In the genomic region with DNA sequence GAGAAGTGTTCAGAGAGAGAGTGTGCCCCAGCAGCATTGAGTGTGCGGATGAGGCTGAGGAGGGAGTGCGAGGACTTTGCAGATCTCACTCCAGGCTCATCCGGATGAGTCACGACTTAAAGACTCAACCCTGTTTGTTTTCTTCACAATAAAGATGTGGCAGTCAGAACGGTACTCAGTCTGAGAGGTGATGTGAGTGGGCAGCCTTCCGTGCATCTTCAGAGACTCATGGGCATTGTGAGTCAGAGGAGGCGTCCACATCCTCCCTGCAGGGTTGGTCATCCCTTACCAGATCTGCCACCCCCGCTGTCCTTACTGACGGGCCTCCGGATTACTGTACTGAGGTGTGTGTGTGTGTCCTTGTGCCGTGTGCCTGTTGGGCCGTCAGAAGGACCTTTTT, we compare ENCODE assay signal across 28 mouse cellular contexts. TPM values are rescaled to one million over a fixed set of nuclear protein-coding genes. Genes with fewer than 3 reads are reported as not detected.
DNase-seq lines count a peak whose midpoint lies in the region; TF ChIP-seq lines count a peak whose summit lies in the region.
"Had no signal": no experiment of that assay in that cellular context is flagged by ENCODE, and none has a peak within 500 bp of the region (broad histone marks: within the 10 kb centered on the region; RNA-seq: fewer than 3 reads in every experiment).

No protein-coding gene starts in this region.

- no peak for TF ChIP-seq CTCF in left cerebral cortex, adult 2 months (IDR thresholded peaks at IDR 0.05)

- H3K27me3 ChIP-seq in myocyte (ENCODE audit: control insufficient read depth, insufficient read depth, insufficient read length) = no peaks in the 10 kb centered on the region
- H3K27me3 ChIP-seq: embryonic facial prominence, embryonic 13.5 days; heart, embryonic 15.5 days; liver, embryonic 12.5 days; neural tube, embryonic 13.5 days had no signal

- H3K27ac ChIP-seq in left cerebral cortex, adult 2 months = no peak overlapping the region
- H3K27ac ChIP-seq: embryonic facial prominence, embryonic 13.5 days; forebrain, embryonic 12.5 days; gastrocnemius, adult 2 months; heart, embryonic 15.5 days; limb, embryonic 13.5 days; liver, embryonic 12.5 days; neural tube, embryonic 13.5 days had no signal

- H3K4me2 ChIP-seq in myocyte (ENCODE audit: low read depth) = peak overlapping the region; percentile 10
- H3K4me2 ChIP-seq: embryonic facial prominence, embryonic 13.5 days; forebrain, embryonic 12.5 days; heart, embryonic 15.5 days; limb, embryonic 13.5 days; liver, embryonic 12.5 days; neural tube, embryonic 13.5 days had no signal

- no peak for TF ChIP-seq POLR2A in myocyte (IDR thresholded peaks at IDR 0.05; ENCODE audit: insufficient read length, low read depth)

- no peak overlapping the region for H3ac ChIP-seq in myocyte (ENCODE audit: control insufficient read depth, insufficient read length)

- DNase-seq in left cerebral cortex, adult 2 months (ENCODE audit: extremely low spot score in 1 of 2, low spot score in 2 of 2) = peak; percentile 10 to 23
- DNase-seq in left cerebral cortex, postnatal 36 days (ENCODE audit: low spot score in 2 of 2) = no peak
- peak; percentile 4 to 16 for DNase-seq in right cerebral cortex, postnatal 36 days (ENCODE audit: low spot score in 2 of 2)
- no peak for DNase-seq in right cerebral cortex, postnatal 14 days
- DNase-seq in NIH3T3 (ENCODE audit: low read depth) = peak; percentile 49
- DNase-seq in heart, postnatal 25 days (ENCODE audit: low spot score) = no peak
- DNase-seq in layer of hippocampus, adult 11-12 months (ENCODE audit: low spot score) = no peak
- DNase-seq: cerebellum, adult 2 months; cerebellum, postnatal 36 days; embryo, embryonic 11 days; gastrocnemius, adult 2 months; kidney, postnatal 36 days; lung, adult 2 months; lung, postnatal 36 days; midbrain, embryonic 14.5 days; retina, postnatal 1 day; spleen, adult 18-20 months had no signal

- intact Hi-C loops in left cerebral cortex, adult 2 months (cut with DNase I) = no loop called here
- intact Hi-C loops in left cerebral cortex, postnatal 36 days (cut with DNase I) = no loop called here
- intact Hi-C loops in heart, postnatal 25 days (cut with DNase I) = no loop called here

- H3K4me3 ChIP-seq in left cerebral cortex, adult 2 months = no peak overlapping the region
- H3K4me3 ChIP-seq in myocyte = no peak overlapping the region
- H3K4me3 ChIP-seq: embryonic facial prominence, embryonic 13.5 days; erythroblast, embryonic 14.5 days; forebrain, embryonic 12.5 days; gastrocnemius, adult 2 months; heart, embryonic 15.5 days; limb, embryonic 13.5 days; liver, embryonic 12.5 days; megakaryocyte, embryonic 14.5 days; neural tube, embryonic 13.5 days had no signal

- no peaks in the 10 kb centered on the region for H3K36me3 ChIP-seq in myocyte (ENCODE audit: control insufficient read depth, insufficient read depth)

- no peaks in the 10 kb centered on the region for H3K79me2 ChIP-seq in myocyte (ENCODE audit: control insufficient read depth, insufficient read depth)

TF ChIP-seq in myocyte, 11 proteins besides CTCF, POLR2A, EP300 and RAD21:
- TF ChIP-seq CEBPB (IDR thresholded peaks at IDR 0.05; ENCODE audit: insufficient read depth, poor library complexity, severe bottlenecking) (no peak), MYOG (IDR thresholded peaks at IDR 0.05; ENCODE audit: control insufficient read depth in 1 of 3, insufficient read depth in 1 of 3, insufficient read length in 2 of 3, low read depth in 2 of 3) (no peak), MAX (IDR thresholded peaks at IDR 0.05; ENCODE audit: low read depth) (no peak), REST (IDR thresholded peaks at IDR 0.05; ENCODE audit: insufficient read depth, insufficient read length) (no peak), USF1 (IDR thresholded peaks at IDR 0.05; ENCODE audit: low read depth) (no peak), E2F4 (IDR thresholded peaks at IDR 0.05; ENCODE audit: insufficient read depth) (no peak), TCF12 (IDR thresholded peaks at IDR 0.05; ENCODE audit: insufficient read depth, poor library complexity, severe bottlenecking) (no peak), POLR2AphosphoS2 (IDR thresholded peaks at IDR 0.05; ENCODE audit: insufficient read length, low read depth) (no peak), SRF (IDR thresholded peaks at IDR 0.05; ENCODE audit: control insufficient read depth, insufficient read length, low read depth) (no peak), MYOD1 (IDR thresholded peaks at IDR 0.05; ENCODE audit: control insufficient read depth in 1 of 3, insufficient read length in 2 of 3, low read depth in 2 of 3) (no peak), TCF3 (IDR thresholded peaks at IDR 0.05; ENCODE audit: insufficient read length, low read depth) (no peak)

RNA-seq across cellular contexts. Expression of gene Rfx4, which starts 28.9 kb away (rescaled TPM):
- total RNA-seq in left cerebral cortex, adult 2 months (2021) = 10 to 100 TPM; 10.3 to 13.4 TPM
- total RNA-seq in left cerebral cortex, postnatal 36 days (2021) = 10 to 100 TPM in 1 of 2 experiments, 1 to 10 TPM in 1; 9.3 to 11.3 TPM
- polyA plus RNA-seq in myocyte (2012; fragmentation: generic; extraction: Trizol) = 0.12 TPM
- under 1 TPM in 1 of 2 experiments, not detected in 1; 0.16 TPM for total RNA-seq in heart, postnatal 25 days (2021)
- total RNA-seq: gastrocnemius, adult 2 months; hematopoietic stem cell, adult 5-6 weeks had no signal
- polyA plus RNA-seq: erythroblast, embryonic 14.5 days; heart, embryonic 15.5 days; intestine, postnatal 0 days; liver, embryonic 12.5 days had no signal

Comparison
In these comparisons a context has a peak if more than half of its experiments do, and no peak if none do; other contexts are left out.
1. DNase-seq: peak in left cerebral cortex, adult 2 months (2 of 2), right cerebral cortex, postnatal 36 days (2 of 2) and NIH3T3 (single experiment); none in left cerebral cortex, postnatal 36 days (0 of 2), right cerebral cortex, postnatal 14 days (single experiment), heart, postnatal 25 days (single experiment) and layer of hippocampus, adult 11-12 months (single experiment).
2. RNA of gene Rfx4, which starts 28.9 kb away (total RNA-seq): 10.3 to 13.4 TPM in left cerebral cortex, adult 2 months and 9.3 to 11.3 TPM in left cerebral cortex, postnatal 36 days; 0.16 TPM in heart, postnatal 25 days; every median in the first group is over 4 times any median in the second.